Mouse (Mus musculus) thymus, postnatal 25 days (tissue): Measurements from ENCODE around the gene Abhd12.
"Not testable (repeated sequence)": the region's sequence is repeated elsewhere in the genome, so short reads cannot be mapped to it uniquely, and the experiment has no call there.

Experiments
- DNase-seq: peaks from one replicate; pipeline ENCODE4 v3.0.0; 2022

Gene Abhd12

DNA sequence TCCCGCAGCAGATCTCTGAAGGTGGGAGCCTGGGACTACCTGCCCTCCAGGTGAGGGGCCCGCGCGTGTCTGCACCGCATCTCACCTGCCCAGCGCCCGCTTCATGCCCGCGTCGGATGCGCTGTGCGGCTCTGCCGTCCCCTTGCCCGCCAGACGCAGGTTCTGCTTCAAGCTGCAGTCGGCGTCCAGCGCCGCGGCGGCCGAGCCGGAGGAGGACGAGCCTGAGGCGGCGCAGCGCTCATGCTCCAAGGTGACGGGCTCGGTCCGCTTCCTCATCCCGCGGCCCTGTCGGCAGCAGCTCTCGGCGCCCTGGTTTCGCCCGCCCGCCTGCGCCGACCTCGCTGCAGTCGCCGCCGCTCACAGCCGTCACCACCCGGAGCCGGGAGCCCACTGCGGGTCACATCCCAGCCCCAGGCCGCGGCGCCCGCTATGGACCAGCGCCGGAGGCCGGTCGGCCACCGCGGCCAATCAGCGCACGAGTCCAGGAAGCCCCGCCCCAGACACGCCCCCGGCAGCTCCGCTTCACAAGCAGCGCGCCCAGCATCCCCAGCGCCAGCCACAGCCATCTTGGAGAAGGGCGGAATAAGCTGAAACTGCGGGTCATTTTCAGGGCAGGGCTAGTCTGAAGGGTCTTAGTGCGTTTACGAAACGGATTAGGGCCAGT lies at the start of gene Abhd12:
Abhd12 (minus strand) TSS at position 470 of the 664 bp plus-strand sequence.
- peak; percentile 98 for DNase-seq

DNA sequence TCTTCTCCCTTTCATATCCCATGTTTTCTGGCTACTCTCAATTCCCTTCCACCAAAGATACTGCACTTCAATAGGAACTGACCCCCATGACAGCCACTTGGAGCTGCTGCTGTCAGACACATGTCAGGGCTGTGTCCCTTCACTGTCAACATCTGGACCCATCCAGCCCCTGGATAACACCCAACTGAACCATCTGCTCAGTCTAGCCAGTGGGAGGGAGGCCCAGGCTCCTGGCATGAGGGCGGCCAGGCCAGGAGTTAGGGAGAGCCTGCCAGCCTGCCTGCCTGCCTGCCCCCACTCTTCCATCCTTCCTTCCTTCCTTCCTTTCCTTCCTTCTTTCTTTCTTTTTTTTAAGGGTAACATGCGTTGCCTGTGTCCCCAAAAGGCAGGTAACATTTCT lies 46.7 kb upstream of the Abhd12 start:
- DNase-seq = no peak

DNA sequence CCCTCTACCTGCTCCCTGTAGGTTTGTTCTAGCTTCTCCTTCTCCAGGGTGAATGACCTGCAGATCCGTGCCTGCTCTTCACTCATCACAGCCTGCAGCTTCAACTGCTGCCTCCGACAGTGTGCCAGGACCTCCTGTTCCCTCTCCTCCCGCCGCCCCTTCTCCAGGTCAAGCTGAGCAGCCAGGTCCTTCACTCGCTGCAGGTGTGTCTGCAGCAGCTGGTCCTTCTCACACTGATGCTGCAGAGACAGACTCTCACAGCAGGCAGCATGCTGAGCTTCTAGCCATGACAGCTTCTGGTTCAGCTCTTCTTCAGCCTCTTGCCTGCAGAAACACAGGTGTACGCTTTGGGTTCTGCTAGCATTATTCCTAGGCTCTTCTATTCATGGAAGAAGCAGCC lies 45.5 kb upstream of the Abhd12 start:
- DNase-seq = no peak

DNA sequence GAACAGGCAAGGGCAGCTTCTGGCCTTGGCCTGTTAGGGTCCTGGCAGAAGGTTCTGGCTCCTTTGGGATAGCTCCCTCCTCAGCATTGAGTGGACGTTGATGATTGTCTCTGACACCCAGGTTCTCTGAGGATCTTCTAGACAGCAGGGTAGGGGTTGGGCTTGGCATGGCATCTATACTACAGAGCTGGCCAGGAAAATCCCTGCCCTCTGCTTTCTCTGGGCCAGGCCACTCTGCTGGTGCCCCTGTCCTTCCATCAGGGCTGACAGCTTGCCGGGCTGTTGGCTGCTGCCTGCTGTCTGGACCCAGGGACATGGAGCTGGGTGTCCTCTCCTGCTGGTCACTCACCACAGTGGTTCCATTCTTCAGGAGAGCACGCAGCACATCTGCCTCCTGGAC lies 45.1 kb upstream of the Abhd12 start:
- DNase-seq = no peak

DNA sequence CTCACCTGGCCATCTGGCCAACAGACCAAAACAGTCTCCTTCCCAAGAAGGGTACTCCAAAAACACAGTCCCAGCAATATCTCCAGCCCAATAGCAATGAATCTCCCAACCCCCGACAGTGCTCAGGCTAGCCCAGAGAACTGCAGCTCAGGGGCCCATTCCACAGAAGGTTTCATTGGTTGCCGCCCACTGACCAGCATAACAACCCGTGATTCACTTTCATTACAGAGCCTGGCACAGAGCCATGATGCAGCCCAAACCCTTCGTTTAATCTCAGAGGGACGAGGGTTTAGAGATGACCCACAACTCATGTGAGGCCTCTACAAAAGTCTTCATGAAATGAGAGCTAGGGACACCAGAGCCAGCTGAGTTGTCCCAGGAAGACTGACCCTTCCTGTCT lies 44.2 kb upstream of the Abhd12 start:
- no peak for DNase-seq

DNA sequence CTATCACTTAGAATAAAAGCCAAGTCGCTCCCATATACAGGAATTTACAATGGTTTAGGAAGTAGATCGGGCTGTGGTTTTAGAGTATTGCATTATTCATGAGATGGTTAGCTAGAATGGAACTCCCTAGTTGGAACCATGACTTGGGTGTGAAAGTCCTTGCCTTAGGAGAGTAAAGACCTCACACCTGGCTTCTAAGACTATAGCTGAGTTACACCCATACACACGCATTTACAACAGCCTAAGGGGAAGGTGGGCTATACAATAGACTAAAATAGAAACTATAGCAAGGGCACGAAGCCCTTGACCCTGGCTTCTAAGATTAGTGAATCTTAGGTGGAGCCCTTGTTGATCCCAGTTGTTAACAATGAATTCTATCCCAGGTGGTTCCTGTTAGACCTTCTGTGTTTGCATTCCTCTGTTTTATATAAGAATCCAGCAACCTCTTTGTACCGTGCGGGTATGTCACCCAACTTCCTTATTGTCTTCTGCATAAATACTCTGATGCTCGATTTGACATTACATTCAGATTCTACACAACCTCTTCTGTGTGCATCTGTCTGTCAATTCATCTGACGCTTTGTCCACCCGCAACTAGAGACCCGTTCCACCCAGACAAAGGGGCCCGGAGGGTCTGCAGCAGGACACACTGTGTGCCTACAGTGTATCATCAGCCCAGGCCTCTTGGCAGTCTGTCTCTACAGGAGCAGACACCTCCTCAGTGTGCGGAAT lies 43.5 kb upstream of the Abhd12 start:
- DNase-seq = not testable (repeated sequence)

DNA sequence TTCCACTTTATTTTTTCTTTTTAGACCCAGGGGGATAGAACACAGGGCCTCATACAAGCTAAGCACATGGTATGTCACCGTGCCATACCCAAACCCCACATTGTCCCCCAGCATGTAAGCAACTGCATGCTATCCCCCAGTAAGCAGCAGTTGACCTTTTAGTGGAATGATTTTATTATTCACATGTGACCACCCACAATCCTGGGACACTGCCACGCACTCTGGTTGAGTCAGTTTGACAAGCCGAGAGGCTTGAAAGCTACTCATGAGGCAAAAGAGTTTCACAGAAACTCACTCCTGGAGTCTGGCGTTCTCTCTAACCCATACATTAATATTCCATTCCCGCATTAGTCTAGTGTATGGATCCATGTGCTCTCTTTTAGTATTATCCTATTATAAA lies 42.8 kb upstream of the Abhd12 start:
- not testable (repeated sequence) for DNase-seq

DNA sequence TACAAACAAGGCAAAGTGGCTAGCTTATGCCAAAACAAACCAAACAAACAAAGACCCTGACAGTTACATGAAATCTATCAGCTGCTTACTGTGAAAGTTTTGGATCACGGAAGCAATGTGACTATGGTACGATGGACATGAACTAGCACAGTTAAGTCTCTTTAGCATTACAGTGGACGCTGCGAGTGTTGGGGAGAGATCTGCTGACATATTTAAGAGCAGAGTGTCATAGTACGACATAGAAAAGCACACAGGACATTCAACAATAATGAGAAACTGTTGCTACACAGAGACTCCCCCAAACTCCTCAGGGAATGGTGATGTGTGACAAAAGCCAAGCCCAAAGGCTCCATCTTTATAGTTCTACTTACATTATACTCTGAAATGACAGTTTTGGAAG lies 39.5 kb upstream of the Abhd12 start:
- DNase-seq = no peak

DNA sequence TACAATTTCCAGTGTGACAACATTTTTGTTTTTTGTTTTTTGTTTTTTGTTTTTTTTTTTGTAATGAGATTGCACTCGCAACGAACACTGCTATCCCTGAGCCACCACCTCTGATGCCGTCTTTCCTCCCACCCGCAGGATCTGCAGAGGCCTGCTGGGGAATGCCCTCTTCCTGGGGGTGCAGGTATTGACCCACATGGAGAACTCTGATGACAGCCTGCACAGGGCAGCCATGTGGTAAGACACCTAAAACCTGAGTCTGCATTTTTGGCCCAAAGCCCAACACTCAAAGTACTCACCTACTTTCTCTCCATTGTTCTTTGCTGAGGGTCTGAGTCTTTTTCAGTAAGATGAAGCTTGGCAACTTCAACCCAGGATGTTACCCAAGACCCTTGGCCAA lies 30.1 kb upstream of the Abhd12 start:
- DNase-seq = no peak

DNA sequence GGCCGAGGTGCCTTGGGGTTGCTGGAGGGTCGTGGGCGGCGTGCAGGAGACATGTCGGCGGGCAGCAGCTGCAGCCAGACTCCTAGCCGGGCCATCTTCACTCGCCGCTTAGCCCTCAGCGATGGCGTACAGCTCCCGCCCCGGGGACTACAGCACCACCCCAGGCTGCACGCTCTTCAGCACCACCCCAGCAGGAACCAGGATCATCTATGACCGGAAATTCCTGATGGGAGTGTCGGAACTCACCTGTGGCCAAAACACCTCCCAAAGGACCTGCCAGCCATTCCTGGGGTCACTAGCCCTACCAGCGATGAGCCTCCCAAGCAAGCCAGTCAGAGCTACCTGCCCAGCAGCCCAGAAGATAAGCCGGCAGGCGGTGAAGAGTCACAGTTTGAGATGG lies 28.9 kb upstream of the Abhd12 start:
- no peak for DNase-seq

DNA sequence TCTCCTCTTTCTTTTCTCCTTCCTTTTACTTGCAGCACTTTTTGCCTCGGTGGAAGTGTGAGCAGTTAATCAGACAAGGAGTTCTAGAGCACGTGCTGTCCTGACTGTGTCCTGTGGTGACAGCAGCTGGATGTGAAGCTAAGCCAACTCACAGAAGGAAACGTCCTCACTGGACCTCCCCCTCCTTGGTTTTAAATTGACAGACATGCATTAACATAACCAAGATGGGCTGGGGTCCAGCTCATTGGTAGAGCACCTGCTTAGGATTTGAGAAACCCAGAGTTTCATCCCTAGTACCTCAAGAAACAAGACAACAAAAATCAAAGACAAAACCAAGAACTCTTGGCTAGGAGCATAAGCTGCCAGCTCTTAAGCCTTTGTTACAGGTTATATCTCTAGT lies 26.3 kb upstream of the Abhd12 start:
- no peak for DNase-seq

DNA sequence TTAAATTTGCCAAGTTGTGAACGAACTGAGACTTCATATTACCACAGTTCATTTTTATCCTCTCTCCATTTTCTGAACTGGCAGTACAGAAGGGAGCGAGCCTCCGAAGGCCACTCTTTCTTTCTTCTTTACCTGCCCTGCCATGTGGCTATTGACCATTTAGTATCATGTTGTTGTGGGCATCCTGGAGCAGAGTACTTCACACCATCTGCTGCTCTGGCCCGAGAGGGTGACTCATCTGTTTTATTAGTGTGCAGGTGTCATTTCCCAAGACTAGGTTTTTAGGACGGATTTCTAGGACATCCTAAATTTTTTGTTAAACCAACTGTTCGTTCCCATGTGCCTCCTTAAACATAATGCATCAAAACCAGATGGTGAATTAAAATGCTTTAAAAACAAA lies 24.6 kb upstream of the Abhd12 start:
- no peak for DNase-seq

DNA sequence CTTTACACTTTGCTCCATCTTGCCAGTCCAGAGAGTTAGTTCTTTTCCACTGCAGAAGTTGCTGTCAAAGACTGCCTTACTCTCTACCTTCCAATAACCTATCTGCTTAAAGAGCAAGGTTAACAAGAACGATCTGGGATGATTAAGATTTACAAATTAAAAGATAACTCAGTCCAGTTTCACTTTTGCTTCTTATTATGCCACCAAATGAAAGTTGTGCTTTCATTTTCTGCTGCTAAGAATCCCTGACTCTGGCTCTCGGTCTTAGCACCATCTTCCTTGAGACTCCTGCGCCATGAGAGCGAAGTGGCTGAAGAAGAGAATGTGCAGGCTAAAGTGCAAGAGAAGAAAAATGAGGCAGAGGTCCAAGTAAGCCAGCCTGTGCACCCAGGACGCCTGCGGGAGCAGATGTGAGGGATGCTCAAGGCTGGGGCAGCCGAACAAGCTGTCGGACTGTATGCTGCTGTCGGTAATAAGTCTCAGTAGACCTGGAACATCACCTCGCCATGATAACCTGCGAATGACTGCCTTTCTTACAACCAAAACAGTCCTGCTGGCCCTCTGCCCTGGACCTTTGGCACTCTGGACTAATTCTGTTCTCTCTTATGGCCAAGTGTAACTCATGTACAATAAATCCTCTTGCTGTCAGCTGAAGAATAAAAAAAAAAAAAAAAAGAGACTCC lies 22.6 kb upstream of the Abhd12 start:
- DNase-seq = no peak

DNA sequence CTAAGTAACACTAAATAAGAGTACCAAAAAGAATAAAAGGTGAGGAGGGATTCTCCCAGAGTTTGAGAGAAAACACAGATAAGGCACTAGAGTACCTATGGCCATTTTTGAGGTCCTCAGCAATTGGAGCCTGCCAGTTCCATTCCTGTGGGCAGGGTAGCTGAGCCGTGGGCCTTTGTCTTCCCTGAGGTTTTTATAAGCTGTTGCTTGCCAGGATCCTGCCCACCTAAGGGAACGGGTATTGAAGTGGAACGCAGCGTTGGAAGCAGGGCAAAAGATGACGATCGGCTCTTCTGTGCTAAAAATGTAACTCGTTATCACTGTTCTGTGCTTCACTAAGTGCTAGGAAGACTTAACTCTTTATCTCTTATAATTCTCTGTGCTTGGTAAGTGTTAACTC lies 19.0 kb upstream of the Abhd12 start:
- DNase-seq = no peak

DNA sequence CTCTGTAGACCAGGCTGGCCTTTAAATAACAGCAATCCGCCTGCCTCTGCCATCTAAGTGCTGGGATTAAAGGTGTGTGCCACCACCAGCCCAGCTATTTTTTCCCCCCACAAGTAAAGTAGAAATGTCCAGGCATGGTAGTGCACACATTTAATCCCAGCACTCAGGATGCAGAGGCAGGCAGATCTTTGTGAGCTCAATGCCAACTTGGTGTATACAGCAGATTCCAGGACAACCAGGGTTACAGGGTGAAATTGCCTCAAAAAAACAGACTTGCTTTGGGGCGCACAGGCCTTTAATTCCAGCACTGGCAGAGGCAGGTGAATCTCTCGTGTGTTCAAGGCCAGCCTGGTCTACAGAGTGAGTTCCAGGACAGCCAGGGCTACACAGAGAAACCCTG lies 18.5 kb upstream of the Abhd12 start:
- no peak for DNase-seq

DNA sequence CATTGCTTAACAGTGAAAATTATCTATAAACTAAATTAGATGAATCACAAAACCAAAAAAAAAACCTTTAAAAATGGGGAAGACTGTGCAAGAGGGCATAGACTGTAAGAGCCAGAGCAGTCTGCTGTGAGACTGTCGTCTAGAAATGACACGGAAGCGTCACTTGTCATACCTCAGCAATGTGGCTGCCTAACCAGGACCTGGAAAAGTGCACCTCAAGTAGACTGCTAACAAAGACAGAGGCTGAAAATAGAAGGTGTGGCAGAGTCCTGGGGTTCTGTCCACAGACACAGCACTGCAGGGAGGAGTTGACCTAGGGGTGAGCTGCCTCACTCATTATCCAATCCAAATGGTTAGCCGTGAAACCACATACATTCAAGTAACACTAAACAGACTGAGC lies 17.6 kb upstream of the Abhd12 start:
- DNase-seq = no peak

DNA sequence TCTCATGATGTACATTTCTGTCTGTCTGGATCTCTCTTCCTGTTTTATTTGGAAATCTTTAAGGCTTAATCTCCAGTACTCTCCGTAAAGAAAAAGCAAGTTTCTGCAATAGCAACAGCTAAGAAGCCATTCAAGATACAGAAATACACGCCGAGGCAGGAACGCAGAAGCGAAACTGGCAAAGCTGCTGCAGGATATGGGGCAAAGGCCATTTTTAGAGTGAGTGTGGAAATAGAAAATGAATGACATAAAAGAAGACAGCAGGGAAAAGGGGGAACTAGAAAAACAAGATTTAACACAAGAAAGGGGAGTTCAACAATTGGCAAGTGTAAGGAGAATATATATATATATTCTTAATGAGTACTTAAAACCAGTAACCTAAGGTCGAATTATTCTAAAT lies 17.2 kb upstream of the Abhd12 start:
- DNase-seq = no peak

DNA sequence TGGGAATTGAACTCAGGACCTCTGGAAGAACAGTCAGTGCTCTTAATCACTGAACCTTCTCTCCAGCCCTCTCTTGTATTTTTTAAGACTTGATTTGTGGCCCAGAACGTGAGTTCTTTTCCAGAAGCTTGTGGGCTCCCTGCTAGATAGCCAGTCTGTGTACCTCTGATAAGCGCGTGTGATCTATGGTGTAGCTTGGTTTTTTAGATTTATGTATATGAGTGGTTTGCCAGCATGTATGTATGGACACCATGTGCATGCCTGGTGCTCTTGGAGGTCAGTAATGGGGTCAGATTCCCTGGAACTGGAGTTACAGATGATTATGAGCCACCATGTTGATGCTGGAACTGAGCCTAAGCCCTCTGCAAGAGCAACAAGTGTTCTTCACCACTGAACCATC lies 16.0 kb upstream of the Abhd12 start:
- DNase-seq = no peak

DNA sequence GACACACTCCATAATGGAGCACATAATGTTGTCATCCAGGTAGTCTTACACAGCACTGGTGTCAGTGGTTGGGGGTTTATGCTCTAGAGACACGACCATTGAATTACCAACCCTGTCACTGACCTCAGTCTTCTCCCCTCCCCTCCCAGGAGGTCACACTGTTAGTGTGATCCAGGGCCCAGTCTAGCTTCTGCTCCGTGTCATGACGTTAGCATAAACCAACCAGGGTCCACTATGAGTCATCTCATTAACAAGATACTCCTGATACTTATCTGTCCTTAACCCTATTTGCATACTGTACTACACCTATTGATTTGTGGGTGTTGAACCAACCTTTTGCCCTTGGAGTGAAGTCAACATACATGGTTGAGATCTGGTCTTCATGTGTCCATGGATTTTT lies 14.2 kb upstream of the Abhd12 start:
- DNase-seq = no peak

DNA sequence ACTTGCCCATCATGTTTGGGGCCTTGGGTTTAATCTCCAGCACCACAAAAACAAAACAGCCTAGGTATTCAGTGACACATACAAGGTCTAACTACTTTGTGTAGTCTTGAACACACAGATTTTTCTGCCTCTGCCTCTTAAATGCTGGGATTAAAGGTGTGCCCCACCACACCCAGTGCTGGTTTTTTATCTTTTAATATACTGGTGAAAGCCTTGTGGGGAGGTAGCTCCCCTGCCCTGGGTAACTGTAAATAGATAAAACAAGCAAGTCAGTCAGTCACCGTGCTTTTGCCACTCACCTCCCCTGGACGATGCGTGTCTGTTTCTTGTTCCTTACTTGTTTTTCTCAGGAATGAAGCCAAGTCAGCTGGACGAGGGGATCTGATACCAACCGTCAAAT lies 11.2 kb upstream of the Abhd12 start:
- no peak for DNase-seq

DNA sequence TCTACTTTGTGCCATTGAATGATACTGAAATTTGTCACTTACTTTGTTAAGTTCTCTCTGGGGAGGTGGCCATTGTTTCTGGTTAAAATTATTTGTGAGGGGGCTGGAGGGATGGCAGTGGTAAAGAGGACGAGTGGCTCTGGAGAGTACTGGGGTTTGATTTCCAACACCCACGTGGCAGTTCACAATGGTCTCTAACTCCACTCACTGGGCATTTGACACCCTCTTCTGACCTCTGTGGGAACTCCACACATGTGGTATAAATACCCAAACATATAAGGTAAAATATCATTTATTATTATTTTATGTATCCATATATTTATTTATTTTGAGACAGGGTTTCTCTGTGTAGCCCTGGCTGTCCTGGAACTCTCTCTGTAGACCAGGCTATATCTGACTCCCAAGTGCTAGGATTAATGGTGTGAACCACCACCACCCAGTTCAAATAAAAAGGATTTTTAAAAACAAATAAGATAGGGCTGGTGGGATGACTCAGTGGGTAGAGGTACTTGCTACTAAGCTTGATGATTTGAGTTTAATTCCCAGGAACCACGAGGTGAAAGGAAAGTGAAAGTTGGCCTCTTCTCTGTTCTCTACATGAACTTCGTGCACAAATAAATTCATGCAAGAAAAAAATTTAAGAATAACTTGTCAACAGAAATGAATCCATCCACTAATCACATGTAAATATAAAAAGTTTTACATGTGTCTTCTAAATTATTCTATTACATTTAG lies 10.4 kb upstream of the Abhd12 start:
- no peak for DNase-seq

DNA sequence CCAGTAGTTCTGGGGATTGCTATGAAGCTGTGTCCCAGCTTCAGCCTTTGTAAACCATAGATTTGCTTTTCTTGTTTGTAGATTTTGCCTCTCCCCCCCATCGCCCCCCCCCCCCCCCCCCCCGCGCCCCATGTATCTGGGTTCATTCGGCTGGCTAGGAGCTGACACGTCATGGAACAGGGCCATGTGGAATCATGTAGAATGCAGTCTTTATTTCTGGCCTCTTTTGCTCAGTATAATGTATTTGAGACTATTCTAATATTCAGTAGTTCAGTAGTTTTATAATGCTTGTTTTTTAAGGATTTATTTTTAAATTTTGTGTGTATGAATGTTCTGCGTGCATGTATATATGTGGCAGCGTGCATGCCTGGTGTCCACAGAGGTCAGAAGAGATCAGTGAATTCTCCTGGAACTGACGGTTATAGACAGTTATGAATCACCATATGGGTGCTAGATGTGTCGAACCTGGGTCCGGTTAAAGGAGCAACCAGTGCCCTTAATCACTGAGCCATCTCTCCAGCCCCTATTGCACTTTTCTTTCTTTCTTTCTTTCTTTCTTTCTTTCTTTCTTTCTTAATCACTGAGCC lies 5.8 kb upstream of the Abhd12 start:
- DNase-seq = no peak

DNA sequence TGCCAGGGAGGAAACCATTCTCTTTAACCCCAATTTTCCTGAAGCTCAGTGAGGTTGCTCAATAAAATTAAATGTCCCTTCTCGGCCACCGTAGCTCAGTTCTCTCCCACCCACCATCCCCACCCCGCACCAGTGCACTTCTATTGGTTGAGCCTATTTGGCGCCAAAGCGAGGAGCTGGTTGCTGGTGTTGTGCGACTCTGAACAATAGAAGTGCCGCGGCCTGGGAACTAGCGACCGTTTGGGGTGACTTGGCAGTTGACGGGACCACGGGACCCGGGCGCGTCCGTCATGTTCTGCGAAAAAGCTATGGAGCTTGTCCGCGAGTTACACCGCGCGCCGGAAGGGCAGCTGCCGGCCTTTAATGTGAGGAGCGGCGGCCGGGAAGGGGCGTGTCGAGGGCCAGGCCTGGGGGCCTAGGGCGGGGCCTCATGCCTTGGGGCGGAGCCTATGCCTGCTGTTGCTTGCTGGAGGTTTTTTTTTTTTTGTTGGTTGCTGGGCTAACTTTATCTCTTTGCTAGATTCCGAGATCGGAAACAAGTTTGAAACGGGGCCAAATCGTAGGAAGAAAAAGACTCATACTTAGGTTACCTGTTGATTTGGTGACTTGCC lies 5.0 kb upstream of the Abhd12 start:
- DNase-seq = peak; percentile 98
